Mouse (Mus musculus) heart, embryonic 14.5 days (tissue): ENCODE measurements around the gene Lrrc2. TPM values are rescaled to one million over a fixed set of nuclear protein-coding genes. Genes with fewer than 3 reads are reported as not detected.
A peak's percentile ranks its signal among the peaks of the same experiment; 100 is the strongest.

Experiments used
- ATAC-seq: fragments of 200-750 bp; cut with Nextera tagmentation; 2 replicates; pipeline ENCODE4 v1.8.0; 2017; ENCODE audit warnings: low read depth, moderate TSS enrichment; ENCODE audit not compliant: insufficient number of reproducible peaks, insufficient read depth, low FRiP score
- H3K27ac ChIP-seq, 2 experiments: fragments of 200-500 bp in 1 of 2; fragments of 300-500 bp in 1 of 2; sonication (generic) in 1 of 2; replicated peaks in 1 of 2; 2 replicates each; pipeline ENCODE4 v1.5.1; 2012 to 2014; ENCODE audit warnings: low read depth in 2 of 2, low read length in 2 of 2, control low read depth in 1 of 2, mild to moderate bottlenecking in 1 of 2, mixed read lengths in 1 of 2; ENCODE audit not compliant: control insufficient read depth in 1 of 2, insufficient read depth in 1 of 2
- H3K27me3 ChIP-seq: fragments of 300-500 bp; sonication (generic); 2 replicates; pipeline ENCODE4 v1.6.1; 2014; ENCODE audit warnings: mild to moderate bottlenecking, low read length, control low read depth; ENCODE audit not compliant: control insufficient read depth, insufficient read depth
- H3K36me3 ChIP-seq: fragments of 300-500 bp; sonication (generic); 2 replicates; pipeline ENCODE4 v1.6.1; 2014; ENCODE audit warnings: mild to moderate bottlenecking, control low read depth, low read length, mixed read lengths; ENCODE audit not compliant: control insufficient read depth, insufficient read depth
- H3K4me1 ChIP-seq, 2 experiments: fragments of 200-500 bp in 1 of 2; fragments of 300-500 bp in 1 of 2; sonication (generic) in 1 of 2; 2 replicates each; pipeline ENCODE4 v1.6.1; 2012 to 2014; ENCODE audit warnings: low read length in 2 of 2, control low read depth in 1 of 2, mixed read lengths in 1 of 2; ENCODE audit not compliant: control insufficient read depth in 2 of 2, insufficient read depth in 2 of 2
- H3K4me2 ChIP-seq: fragments of 300-500 bp; sonication (generic); 2 replicates; pipeline ENCODE4 v1.6.1; 2014; ENCODE audit warnings: mild to moderate bottlenecking, low read length
- H3K4me3 ChIP-seq, 2 experiments: fragments of 200-500 bp in 1 of 2; fragments of 300-500 bp in 1 of 2; sonication (generic) in 1 of 2; 2 replicates each; pipeline ENCODE4 v1.5.1; 2012 to 2014; ENCODE audit warnings: low read length in 2 of 2, mild to moderate bottlenecking in 2 of 2, control low read depth in 1 of 2, low read depth in 1 of 2, moderate library complexity in 1 of 2; ENCODE audit not compliant: control insufficient read depth in 1 of 2, insufficient read depth in 1 of 2
- H3K9ac ChIP-seq: fragments of 300-500 bp; sonication (generic); 2 replicates; pipeline ENCODE4 v1.6.1; 2014; ENCODE audit warnings: mild to moderate bottlenecking, low read length
- H3K9me3 ChIP-seq: fragments of 300-500 bp; sonication (generic); 2 replicates; pipeline ENCODE4 v1.6.1; 2016; ENCODE audit warnings: low read length, control low read depth; ENCODE audit not compliant: control insufficient read depth
- WGBS: fragments of 180-500 bp; shearing (Covaris S2); extraction: QIAGEN DNeasy Blood & Tissue Kit; methylation state at CpG from one replicate; pipeline ENCODE4 v1.1.7; 2014; 5-methylcytosine and 5-hydroxymethylcytosine counted together
- polyA plus RNA-seq: library from polyadenylated mRNA; unstranded; fragments of >200 nt; fragmentation: Nextera tagmentation; extraction: Ambion mirVana; gene quantifications from 2 replicates; pipeline ENCODE4 v1.2.1, GENCODE M21; 2014

Lrrc2 gene
- polyA plus RNA-seq, 1 experiment from 2014 or later, result 5.4 TPM

DNA sequence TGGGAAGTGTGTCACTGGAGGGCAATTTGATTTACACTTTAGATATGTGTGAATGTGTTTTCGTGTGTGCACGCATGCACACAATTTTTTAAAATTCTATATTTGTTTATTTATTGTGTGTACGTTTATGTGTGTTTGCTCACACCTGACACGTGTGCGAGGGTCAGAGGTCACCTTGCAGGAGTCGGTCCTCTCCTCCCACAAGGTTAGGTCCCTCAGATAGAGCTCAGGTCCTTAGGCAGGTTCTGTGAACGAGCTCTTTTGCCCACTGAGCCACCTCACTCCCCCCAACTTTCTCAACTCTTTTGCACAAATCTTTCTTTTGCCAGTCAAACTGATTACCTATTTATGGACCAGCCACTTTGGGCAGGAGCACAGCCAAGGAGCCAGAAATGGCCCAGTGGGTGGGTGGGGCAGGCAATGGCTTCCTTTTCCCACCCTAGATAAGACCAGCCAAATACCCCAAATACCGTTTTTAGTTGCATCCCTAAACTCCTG, 2.5 kb upstream of the Lrrc2 start:
- Histone ChIP-seq H3K4me1 (peaks cover 15 to 36% of the 10 kb centered on the region in 2 experiments), H3K9me3 (no peaks in the 10 kb centered on the region), H3K9ac (no peak overlapping the region), H3K4me2 (no peak overlapping the region), H3K27ac (0 out of 4 replicates have a peak overlapping the region, but pooled peaks of 1 of the 2 experiments have one; percentile 36), H3K4me3 (no peak overlapping the region), H3K27me3 (peaks cover 20% of the 10 kb centered on the region; the same call in 1 of the 2 replicates), H3K36me3 (no peaks in the 10 kb centered on the region)
- 33% methylated on average over 8 of the region's 8 CpGs for WGBS
- ATAC-seq, result no peak

DNA sequence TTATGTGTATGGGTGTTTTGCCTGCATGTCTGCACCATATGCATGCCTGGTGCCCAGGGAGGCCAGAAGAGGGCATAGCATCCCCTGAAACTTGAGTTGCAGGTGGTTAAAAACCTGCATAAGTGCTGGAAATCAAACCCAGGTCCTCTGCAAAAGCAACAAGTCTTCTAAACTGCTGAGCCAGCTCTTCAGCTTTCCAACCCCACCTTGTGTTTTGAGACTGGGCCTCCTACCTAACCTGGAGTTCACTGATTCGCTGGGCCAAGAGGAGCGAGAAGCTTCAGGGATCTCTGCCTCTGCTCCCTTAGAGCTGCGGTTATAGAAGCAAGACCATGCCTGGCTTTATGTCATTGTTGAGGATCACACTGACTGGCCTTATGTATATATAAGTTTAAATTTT, 1.2 kb upstream of the Lrrc2 start:
- Histone ChIP-seq H3K36me3 (no peaks in the 10 kb centered on the region), H3K4me1 (peaks cover 17 to 36% of the 10 kb centered on the region in 2 experiments), H3K27me3 (peaks cover 17% of the 10 kb centered on the region; the same call in 1 of the 2 replicates), H3K4me3 (no peak overlapping the region), H3K9me3 (no peaks in the 10 kb centered on the region), H3K9ac (no peak overlapping the region), H3K27ac (no peak overlapping the region), H3K4me2 (no peak overlapping the region)
- 97% methylated on average over 3 of the region's 3 CpGs for WGBS
- no peak for ATAC-seq

DNA sequence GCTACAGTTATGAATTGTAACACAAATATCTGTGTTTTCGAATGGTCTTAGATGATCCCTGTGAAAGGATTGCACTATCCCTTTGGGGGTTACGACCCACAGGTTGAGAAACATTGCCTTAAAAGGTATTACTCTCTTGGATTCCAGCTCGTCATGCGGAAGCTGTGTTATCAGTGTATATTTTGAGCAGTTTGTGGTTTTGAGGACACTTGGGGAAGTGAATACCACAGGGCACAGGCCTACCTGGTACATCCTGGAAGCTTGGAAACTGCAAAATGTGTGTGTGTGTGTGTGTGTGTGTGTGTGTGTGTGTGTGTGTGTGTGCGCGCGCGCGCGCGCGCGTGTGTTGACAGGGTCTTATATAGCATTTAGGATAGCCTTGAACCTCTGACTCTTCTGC, 521 bp downstream of the Lrrc2 start:
- Histone ChIP-seq H3K27me3 (0 out of 2 replicates have a peak, but pooled peaks cover 5% of the 10 kb centered on the region), H3K9ac (no peak overlapping the region), H3K4me3 (no peak overlapping the region), H3K4me2 (no peak overlapping the region), H3K9me3 (no peaks in the 10 kb centered on the region), H3K4me1 (peaks cover 15 to 32% of the 10 kb centered on the region in 2 experiments), H3K27ac (no peak overlapping the region), H3K36me3 (no peaks in the 10 kb centered on the region)
- WGBS, result 84% methylated on average over 13 of the region's 13 CpGs
- ATAC-seq, result no peak

DNA sequence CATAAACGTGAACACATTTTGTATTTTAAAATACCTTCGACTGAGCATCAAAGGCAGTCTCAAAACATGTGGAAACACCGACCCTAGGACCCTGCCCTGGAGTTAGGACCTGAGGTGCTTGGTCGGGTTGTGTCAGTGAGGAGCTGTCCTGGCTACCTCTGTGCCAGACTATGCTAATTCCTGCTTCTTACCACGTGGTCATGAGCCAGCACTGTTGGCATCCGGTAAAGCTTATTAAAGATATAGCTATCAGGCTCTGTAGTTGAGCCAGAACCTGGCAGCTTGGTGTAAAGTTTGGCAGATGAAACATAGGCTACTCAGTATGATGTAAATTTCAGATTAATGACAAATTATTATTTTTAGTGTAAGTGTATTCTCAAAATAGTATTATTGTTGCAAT, 1.1 kb downstream of the Lrrc2 start:
- ATAC-seq, result no peak
- H3K36me3 ChIP-seq, result no peaks in the 10 kb centered on the region
- no peak overlapping the region for H3K4me3 ChIP-seq
- 35% methylated on average over 6 of the region's 6 CpGs for WGBS
- H3K27me3 ChIP-seq, result 0 out of 2 replicates have a peak, but pooled peaks cover 5% of the 10 kb centered on the region
- no peak overlapping the region for H3K9ac ChIP-seq
- no peaks in the 10 kb centered on the region for H3K9me3 ChIP-seq
- H3K4me1 ChIP-seq, result peaks cover 12 to 27% of the 10 kb centered on the region in 2 experiments
- H3K27ac ChIP-seq, result peak overlapping the region; percentile 12 to 71; a peak in 3 of 4 replicates
- H3K4me2 ChIP-seq, result no peak overlapping the region

DNA sequence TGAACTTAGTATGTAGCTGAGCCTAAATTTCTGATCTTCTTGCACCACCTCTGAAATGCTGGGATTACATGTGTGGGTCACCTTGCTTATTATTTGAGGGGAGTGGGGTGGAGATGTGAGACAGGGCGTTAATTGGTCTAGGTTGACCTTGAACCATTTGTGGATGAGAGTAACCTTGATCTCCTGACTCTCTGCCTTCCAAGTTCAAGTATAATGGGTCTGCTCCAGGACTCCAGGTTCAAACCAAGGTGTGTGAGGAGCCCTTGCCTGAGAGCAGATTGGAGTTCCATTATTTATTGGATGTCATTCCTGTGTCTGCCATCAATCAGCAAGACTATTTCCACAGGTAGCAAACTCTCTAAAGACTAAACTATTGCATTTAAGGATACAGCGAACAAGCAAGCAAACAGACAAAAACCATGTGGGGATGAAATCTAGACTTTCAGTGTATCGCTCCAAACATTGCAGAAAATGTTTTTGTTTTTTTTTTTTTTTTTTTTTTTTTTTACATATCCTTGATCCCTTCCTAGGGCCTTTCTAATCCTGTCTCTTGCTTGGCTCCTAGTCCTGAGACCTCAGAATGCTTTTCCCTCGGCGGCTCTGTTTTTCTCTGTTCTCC, 1.7 kb downstream of the Lrrc2 start:
- H3K27ac ChIP-seq, result peak overlapping the region; percentile 44 to 71
- no peaks in the 10 kb centered on the region for H3K36me3 ChIP-seq
- no peaks in the 10 kb centered on the region for H3K9me3 ChIP-seq
- peaks cover 12 to 27% of the 10 kb centered on the region in 2 experiments for H3K4me1 ChIP-seq
- WGBS, result 39% methylated on average over 5 of the region's 5 CpGs
- peak overlapping the region; percentile 74; the same call in 1 of the 2 replicates for H3K9ac ChIP-seq
- 0 out of 2 replicates have a peak, but pooled peaks cover 3% of the 10 kb centered on the region for H3K27me3 ChIP-seq
- ATAC-seq, result no peak
- H3K4me2 ChIP-seq, result peak overlapping the region; percentile 78
- peak overlapping the region; percentile 53 for H3K4me3 ChIP-seq

DNA sequence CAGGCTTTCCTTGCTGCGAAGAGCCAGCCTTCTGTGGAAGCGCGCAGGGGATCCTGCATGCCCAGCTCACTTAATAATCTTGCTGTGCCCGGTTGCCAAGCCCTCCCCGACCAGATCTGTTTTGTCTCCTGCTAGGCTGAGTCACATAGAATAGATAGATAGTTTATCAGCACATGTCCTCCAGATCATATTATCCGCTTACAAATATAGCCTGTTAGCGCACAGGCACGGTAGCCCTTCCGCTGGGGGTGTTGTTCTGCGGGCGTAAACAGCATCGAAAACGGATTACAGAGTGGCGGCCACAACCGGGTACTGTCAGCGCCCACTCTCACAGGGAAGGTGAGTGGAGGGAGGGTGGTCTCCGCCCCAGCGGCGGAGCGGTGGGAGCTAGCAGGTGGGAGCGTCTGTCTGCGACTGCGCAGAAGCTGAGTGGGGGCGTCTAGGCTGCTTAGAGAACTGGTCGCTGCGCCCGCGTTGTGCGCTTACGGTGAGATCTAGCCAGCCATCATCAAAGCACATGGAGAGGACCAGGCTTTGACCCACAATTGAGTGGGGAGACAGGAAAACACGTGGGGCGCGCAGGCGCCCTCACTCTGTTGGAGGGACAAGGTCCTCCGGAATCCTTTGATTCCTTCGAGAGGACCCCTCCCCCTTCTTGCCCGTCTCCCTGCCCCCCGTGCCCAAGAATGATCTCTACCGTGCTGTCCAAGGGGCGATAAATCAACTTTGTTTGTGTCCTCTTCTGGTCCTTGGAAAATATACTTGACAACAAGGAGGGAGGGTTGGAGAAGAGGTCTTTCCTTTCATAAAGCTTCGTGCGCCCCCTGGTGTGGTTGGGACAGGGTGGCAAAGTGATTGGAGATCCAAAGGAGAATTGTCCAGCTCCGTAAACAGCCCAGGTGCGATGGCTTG, 2.5 kb downstream of the Lrrc2 start:
- peak; percentile 62 for ATAC-seq
- Histone ChIP-seq H3K4me1 (peaks cover 11 to 23% of the 10 kb centered on the region in 2 experiments), H3K36me3 (no peaks in the 10 kb centered on the region), H3K9ac (peak overlapping the region; percentile 74), H3K9me3 (no peaks in the 10 kb centered on the region), H3K27me3 (0 out of 2 replicates have a peak, but pooled peaks cover 3% of the 10 kb centered on the region), H3K4me3 (peak overlapping the region; percentile 53), H3K4me2 (peak overlapping the region; percentile 78), H3K27ac (peak overlapping the region; percentile 44 to 71)
- WGBS, result under 1% methylated on average over 44 of the region's 44 CpGs

DNA sequence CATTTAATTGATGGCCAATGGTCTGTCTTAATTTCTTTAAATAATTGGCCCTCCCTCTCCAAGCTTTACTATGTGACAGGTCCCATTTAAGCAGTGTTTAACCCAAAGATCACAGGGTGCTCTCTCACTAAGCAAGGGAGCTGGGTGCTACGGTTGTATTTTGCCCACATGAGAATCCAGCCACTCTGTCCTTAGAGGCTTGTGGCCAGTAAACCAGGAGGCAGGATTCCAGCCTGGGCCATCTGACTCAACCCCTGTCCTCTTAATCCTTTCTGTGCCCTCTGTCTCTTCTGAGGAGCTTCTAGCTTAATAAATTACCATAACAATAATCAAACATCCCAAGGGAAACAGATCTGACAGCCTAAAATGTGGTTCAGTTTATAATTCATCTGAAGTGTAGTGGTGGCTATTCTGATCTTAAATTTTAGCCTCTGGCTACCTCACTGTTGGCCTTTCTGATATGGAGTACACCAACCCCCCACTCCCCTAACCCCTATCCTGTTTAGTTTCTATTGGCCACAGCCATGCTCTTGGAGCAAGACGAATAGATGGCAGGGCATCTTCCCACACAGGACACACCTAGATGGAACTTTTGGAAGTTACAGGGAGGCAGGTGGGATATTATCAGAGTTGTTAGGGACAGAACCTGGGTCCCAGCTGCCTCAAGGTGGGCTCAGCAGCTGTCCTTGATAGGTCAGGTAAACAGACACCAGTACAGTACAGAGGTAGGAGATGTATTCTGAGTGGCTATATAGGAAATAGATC, 3.5 kb downstream of the Lrrc2 start:
- peaks cover 7 to 20% of the 10 kb centered on the region in 2 experiments; a peak in 3 of 4 replicates for H3K4me1 ChIP-seq
- no peaks in the 10 kb centered on the region for H3K36me3 ChIP-seq
- WGBS, result 38% methylated on average over 2 of the region's 2 CpGs
- no peak overlapping the region for H3K27ac ChIP-seq
- H3K9ac ChIP-seq, result no peak overlapping the region
- H3K4me2 ChIP-seq, result peak overlapping the region; percentile 78; the same call in 1 of the 2 replicates
- H3K27me3 ChIP-seq, result 0 out of 2 replicates have a peak, but pooled peaks cover 3% of the 10 kb centered on the region
- H3K9me3 ChIP-seq, result no peaks in the 10 kb centered on the region
- ATAC-seq, result no peak
- no peak overlapping the region for H3K4me3 ChIP-seq
